Mouse (Mus musculus) brain, embryonic 14.5 days (tissue): ENCODE results near the gene Aff3.

ENCODE experiments used
- CTCF ChIP-seq: fragments of 200-500 bp; IDR thresholded peaks from 2 replicates; pipeline ENCODE4 v1.5.1; 2012; ENCODE audit warnings: inconsistent platforms, mild to moderate bottlenecking, moderate library complexity, borderline replicate concordance; ENCODE audit not compliant: insufficient read depth, insufficient read length; ENCODE audit errors: extremely low read depth
- POLR2A ChIP-seq: fragments of 200-500 bp; IDR thresholded peaks from 2 replicates; pipeline ENCODE4 v1.6.1; 2012; ENCODE audit warnings: mild to moderate bottlenecking, inconsistent platforms, borderline replicate concordance; ENCODE audit not compliant: poor library complexity, insufficient read depth, insufficient read length, severe bottlenecking; ENCODE audit errors: extremely low read depth

GRCm38 (mm10) chr1:38130715-38131483, 533.9 kb downstream of the Aff3 start:
- TF ChIP-seq CTCF (no peak), POLR2A (no peak)
